Mouse (Mus musculus): ENCODE data around the gene Senp5.

GRCm38 (mm10) chr16:31926091-31926490, 77.0 kb downstream of the Senp5 start:
- TF ChIP-seq CTCF (IDR thresholded peaks at IDR 0.05) (no peak), EP300 (IDR thresholded peaks at IDR 0.05) (no peak)

Measured in lung, postnatal 0 days (tissue).